Mouse (Mus musculus): ENCODE measurements around the gene Foxc2. TPM values are rescaled to one million over a fixed set of nuclear protein-coding genes. Genes with fewer than 3 reads are reported as not detected.

Foxc2 gene
- 0.11 and 0.27 TPM in 2 replicates for total RNA-seq (2012; rRNA removed)

GRCm38 (mm10) chr8:121115948-121116347 lies at the start of gene Foxc2:
Foxc2 (plus strand) TSS chr8:121116171.
- Histone ChIP-seq H3K9me3 (ENCODE audit: control insufficient read depth, insufficient read depth, low read depth, low read length) (no peaks in the 10 kb centered on the region), H3K36me3 (ENCODE audit: control insufficient read depth, insufficient read depth, low read length, poor library complexity, severe bottlenecking) (no peaks in the 10 kb centered on the region), H3K4me1 (ENCODE audit: control insufficient read depth in 2 of 2, insufficient read depth in 2 of 2, low read length in 2 of 2, poor library complexity in 1 of 2) (peaks cover 0 to 2% of the 10 kb centered on the region in 2 experiments; a peak in 1 of 4 replicates), H3K4me3 (ENCODE audit: insufficient read depth in 1 of 2, low read depth in 1 of 2, low read length in 2 of 2, poor library complexity in 1 of 2, severe bottlenecking in 1 of 2) (peak within 1 kb of the TSS; percentile 54 to 70), H3K27ac (ENCODE audit: insufficient read depth, low read depth, low read length, poor library complexity, severe bottlenecking) (no peak within 1 kb of the TSS), H3K9ac (ENCODE audit: insufficient read depth, low read depth, low read length, poor library complexity, severe bottlenecking) (peak within 1 kb of the TSS; percentile 35)
- TF ChIP-seq ZC3H11A (IDR thresholded peaks at IDR 0.05; ENCODE audit: borderline replicate concordance, low read depth, low read length) = no peak
- no peak for TF ChIP-seq HCFC1 (IDR thresholded peaks at IDR 0.05; ENCODE audit: borderline replicate concordance, insufficient read depth, low read length)
- TF ChIP-seq ZNF384 (IDR thresholded peaks at IDR 0.05; ENCODE audit: low read depth, low read length) = no peak
- TF ChIP-seq CHD2 (IDR thresholded peaks at IDR 0.05; ENCODE audit: low read depth, low read length) = no peak
- no peak for TF ChIP-seq MAFK (IDR thresholded peaks at IDR 0.05; ENCODE audit: insufficient read depth, low read depth, low read length)
- DNase-seq (ENCODE audit: low read depth, low spot score) = peak; percentile 83
- in situ Hi-C loops (cut with MboI; ENCODE audit: low sequenced_read_pairs in 2 of 2, unreplicated experiment in 2 of 2) = loop anchor here (5.0 to 10.0 kb wide), 3 partner anchors 34 to 399 kb away; partner anchors contain the start of gene Foxf1 (in 2 of the 2)

GRCm38 (mm10) chr8:121071454-121071853 lies 44.5 kb upstream of the Foxc2 start:
- Histone ChIP-seq H3K9me3 (ENCODE audit: control insufficient read depth, insufficient read depth, low read depth, low read length) (no peaks in the 10 kb centered on the region), H3K4me3 (ENCODE audit: insufficient read depth in 1 of 2, low read depth in 1 of 2, low read length in 2 of 2, poor library complexity in 1 of 2, severe bottlenecking in 1 of 2) (no peak overlapping the region), H3K4me1 (ENCODE audit: control insufficient read depth in 2 of 2, insufficient read depth in 2 of 2, low read length in 2 of 2, poor library complexity in 1 of 2) (peaks cover 0 to 2% of the 10 kb centered on the region in 2 experiments; a peak in 1 of 4 replicates), H3K9ac (ENCODE audit: insufficient read depth, low read depth, low read length, poor library complexity, severe bottlenecking) (no peak overlapping the region), H3K27ac (ENCODE audit: insufficient read depth, low read depth, low read length, poor library complexity, severe bottlenecking) (no peak overlapping the region), H3K36me3 (ENCODE audit: control insufficient read depth, insufficient read depth, low read length, poor library complexity, severe bottlenecking) (no peaks in the 10 kb centered on the region)
- DNase-seq (ENCODE audit: low read depth, low spot score) = no peak
- TF ChIP-seq CHD2 (IDR thresholded peaks at IDR 0.05; ENCODE audit: low read depth, low read length) = no peak
- TF ChIP-seq HCFC1 (IDR thresholded peaks at IDR 0.05; ENCODE audit: borderline replicate concordance, insufficient read depth, low read length) = no peak
- no peak for TF ChIP-seq ZNF384 (IDR thresholded peaks at IDR 0.05; ENCODE audit: low read depth, low read length)
- no peak for TF ChIP-seq MAFK (IDR thresholded peaks at IDR 0.05; ENCODE audit: insufficient read depth, low read depth, low read length)
- TF ChIP-seq ZC3H11A (IDR thresholded peaks at IDR 0.05; ENCODE audit: borderline replicate concordance, low read depth, low read length) = no peak
- in situ Hi-C loops (cut with MboI; ENCODE audit: low sequenced_read_pairs in 2 of 2, unreplicated experiment in 2 of 2) = no loop called here

GRCm38 (mm10) chr8:121072406-121073130 lies 43.4 kb upstream of the Foxc2 start:
- TF ChIP-seq ZC3H11A (IDR thresholded peaks at IDR 0.05; ENCODE audit: borderline replicate concordance, low read depth, low read length) (no peak), ZNF384 (IDR thresholded peaks at IDR 0.05; ENCODE audit: low read depth, low read length) (no peak), MAFK (IDR thresholded peaks at IDR 0.05; ENCODE audit: insufficient read depth, low read depth, low read length) (no peak), HCFC1 (IDR thresholded peaks at IDR 0.05; ENCODE audit: borderline replicate concordance, insufficient read depth, low read length) (no peak), CHD2 (IDR thresholded peaks at IDR 0.05; ENCODE audit: low read depth, low read length) (no peak)
- no peaks in the 10 kb centered on the region for H3K9me3 ChIP-seq (ENCODE audit: control insufficient read depth, insufficient read depth, low read depth, low read length)
- H3K4me1 ChIP-seq (ENCODE audit: control insufficient read depth in 2 of 2, insufficient read depth in 2 of 2, low read length in 2 of 2, poor library complexity in 1 of 2) = peaks cover 0 to 2% of the 10 kb centered on the region in 2 experiments; a peak in 1 of 4 replicates
- in situ Hi-C loops (cut with MboI; ENCODE audit: low sequenced_read_pairs in 2 of 2, unreplicated experiment in 2 of 2) = no loop called here
- no peak overlapping the region for H3K9ac ChIP-seq (ENCODE audit: insufficient read depth, low read depth, low read length, poor library complexity, severe bottlenecking)
- no peak overlapping the region for H3K4me3 ChIP-seq (ENCODE audit: insufficient read depth in 1 of 2, low read depth in 1 of 2, low read length in 2 of 2, poor library complexity in 1 of 2, severe bottlenecking in 1 of 2)
- H3K27ac ChIP-seq (ENCODE audit: insufficient read depth, low read depth, low read length, poor library complexity, severe bottlenecking) = no peak overlapping the region
- DNase-seq (ENCODE audit: low read depth, low spot score) = no peak
- no peaks in the 10 kb centered on the region for H3K36me3 ChIP-seq (ENCODE audit: control insufficient read depth, insufficient read depth, low read length, poor library complexity, severe bottlenecking)

- Histone ChIP-seq H3K4me3 (ENCODE audit: insufficient read depth in 1 of 2, low read depth in 1 of 2, low read length in 2 of 2, poor library complexity in 1 of 2, severe bottlenecking in 1 of 2) (peak overlapping the region in 1 of 2 experiments; percentile 28; a peak in 1 of 4 replicates), H3K9ac (ENCODE audit: insufficient read depth, low read depth, low read length, poor library complexity, severe bottlenecking) (no peak overlapping the region), H3K36me3 (ENCODE audit: control insufficient read depth, insufficient read depth, low read length, poor library complexity, severe bottlenecking) (no peaks in the 10 kb centered on the region), H3K4me1 (ENCODE audit: control insufficient read depth in 2 of 2, insufficient read depth in 2 of 2, low read length in 2 of 2, poor library complexity in 1 of 2) (peaks cover 0 to 2% of the 10 kb centered on the region in 2 experiments; a peak in 1 of 4 replicates), H3K27ac (ENCODE audit: insufficient read depth, low read depth, low read length, poor library complexity, severe bottlenecking) (no peak overlapping the region), H3K9me3 (ENCODE audit: control insufficient read depth, insufficient read depth, low read depth, low read length) (no peaks in the 10 kb centered on the region)
- no peak for TF ChIP-seq ZC3H11A (IDR thresholded peaks at IDR 0.05; ENCODE audit: borderline replicate concordance, low read depth, low read length)
- in situ Hi-C loops (cut with MboI; ENCODE audit: low sequenced_read_pairs in 2 of 2, unreplicated experiment in 2 of 2) = no loop called here
- DNase-seq (ENCODE audit: low read depth, low spot score) = no peak
Observed at GRCm38 (mm10) chr8:121073174-121074107, 42.5 kb upstream of the Foxc2 start.

Measured in ES-E14 (cell line).